Mouse (Mus musculus) ES-Bruce4 (cell line): ENCODE measurements around the gene Cavin1. TPM values are rescaled to one million over a fixed set of nuclear protein-coding genes. Genes with fewer than 3 reads are reported as not detected.

ENCODE experiments used
- H3K27ac ChIP-seq: 2 replicates; pipeline ENCODE4 v1.5.1; 2012; ENCODE audit warnings: low read length, inconsistent platforms; ENCODE audit not compliant: insufficient read depth
- H3K27me3 ChIP-seq: 2 replicates; pipeline ENCODE4 v1.6.1; 2012; ENCODE audit warnings: mild to moderate bottlenecking, low read length, inconsistent platforms; ENCODE audit not compliant: control insufficient read depth, poor library complexity, insufficient read depth, severe bottlenecking
- H3K36me3 ChIP-seq: 2 replicates; pipeline ENCODE4 v1.6.1; 2012; ENCODE audit warnings: inconsistent platforms, mild to moderate bottlenecking, low read length, moderate library complexity; ENCODE audit not compliant: control insufficient read depth, poor library complexity, insufficient read depth, severe bottlenecking
- H3K4me1 ChIP-seq: one replicate; pipeline ENCODE4 v1.8.1; 2011; ENCODE audit warnings: low read length; ENCODE audit not compliant: control insufficient read depth, insufficient read depth
- H3K4me3 ChIP-seq: 2 replicates; pipeline ENCODE4 v1.5.1; 2011; ENCODE audit warnings: low read depth, mild to moderate bottlenecking, low read length
- H3K9ac ChIP-seq: 2 replicates; pipeline ENCODE4 v1.6.1; 2012; ENCODE audit warnings: low read depth, mild to moderate bottlenecking, inconsistent platforms; ENCODE audit not compliant: poor library complexity, severe bottlenecking
- H3K9me3 ChIP-seq: replicated peaks from 2 replicates; pipeline ENCODE4 v1.6.1; 2012; ENCODE audit warnings: mild to moderate bottlenecking, low read length, inconsistent platforms; ENCODE audit not compliant: control insufficient read depth, poor library complexity, insufficient read depth, severe bottlenecking
- CTCF ChIP-seq: IDR thresholded peaks from one replicate; pipeline ENCODE4 v1.8.1; 2011; ENCODE audit warnings: low read depth, low read length
- EP300 ChIP-seq: IDR thresholded peaks from 2 replicates; pipeline ENCODE4 v1.6.1; 2011; ENCODE audit warnings: low read depth, low read length; ENCODE audit not compliant: insufficient read depth
- POLR2A ChIP-seq: IDR thresholded peaks from one replicate; pipeline ENCODE4 v1.8.1; 2011; ENCODE audit warnings: low read length; ENCODE audit not compliant: insufficient read depth
- polyA plus RNA-seq: library from polyadenylated mRNA; stranded (reverse); fragments of >200 nt; gene quantifications from 2 replicates; pipeline ENCODE4 v1.2.4, GENCODE M21; 2011; ENCODE audit warnings: low read depth; ENCODE audit not compliant: missing spikeins, insufficient read depth, insufficient read length

Cavin1 gene
- polyA plus RNA-seq, 1 experiment: 78.5 TPM

DNA sequence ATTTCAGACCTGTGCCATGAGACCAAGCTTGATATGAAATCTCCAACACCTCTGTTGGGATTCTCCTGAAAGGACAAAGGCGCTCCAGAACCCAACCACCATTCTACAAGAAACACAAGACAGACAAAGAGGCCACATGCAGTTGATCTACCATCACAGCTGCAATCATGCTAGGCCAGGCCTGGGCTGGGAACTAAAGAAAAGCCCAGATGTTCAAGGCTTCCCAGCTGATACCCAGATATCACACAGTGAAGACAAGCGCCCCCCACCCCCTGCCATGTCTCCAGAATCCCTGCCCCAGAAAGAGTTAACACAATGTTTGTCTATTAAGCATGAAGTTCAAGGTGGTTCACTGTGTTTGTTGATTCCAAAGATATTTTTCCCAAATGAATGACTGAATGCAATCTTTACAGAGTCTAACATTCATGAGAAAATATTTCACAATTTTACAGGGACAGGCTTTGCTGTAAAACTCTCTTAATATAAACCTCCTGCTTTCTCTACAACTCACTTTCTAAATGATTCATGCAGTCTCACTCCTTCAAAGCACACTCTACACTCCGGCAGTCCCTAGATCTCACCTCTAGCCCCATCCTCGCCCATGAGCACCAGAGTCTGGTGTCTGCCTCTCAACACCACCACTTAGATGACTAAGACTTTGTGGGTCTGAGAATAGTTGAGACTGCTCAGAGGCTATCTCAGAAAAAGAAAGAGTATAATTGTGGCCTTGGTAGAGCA, 49.6 kb downstream of the Cavin1 start:
- no peaks in the 10 kb centered on the region for H3K27me3 ChIP-seq
- no peaks in the 10 kb centered on the region for H3K4me1 ChIP-seq
- no peak overlapping the region for H3K9ac ChIP-seq
- TF ChIP-seq POLR2A: no peak
- TF ChIP-seq EP300: no peak
- no peak for TF ChIP-seq CTCF
- H3K27ac ChIP-seq: no peak overlapping the region
- H3K4me3 ChIP-seq: no peak overlapping the region
- no peaks in the 10 kb centered on the region for H3K9me3 ChIP-seq
- H3K36me3 ChIP-seq: no peaks in the 10 kb centered on the region

DNA sequence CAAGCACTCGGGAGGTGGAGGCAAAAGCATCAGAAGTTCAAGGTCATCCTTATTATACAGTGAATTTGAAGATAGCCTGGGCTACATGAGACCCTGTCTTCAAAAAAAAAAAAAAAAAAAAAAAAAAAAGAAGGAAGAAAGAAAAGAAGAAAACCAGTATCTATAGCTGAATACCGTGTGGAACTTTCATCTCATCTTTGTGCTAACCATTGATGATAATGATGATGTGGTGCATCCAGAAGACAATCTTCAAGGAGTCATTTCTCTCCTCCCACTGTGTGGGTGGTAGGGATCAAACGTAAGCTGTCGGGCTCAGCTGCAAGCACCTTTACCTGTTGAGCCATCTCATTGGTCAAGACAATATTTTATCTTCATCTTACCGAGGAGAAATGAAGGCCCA, 52.7 kb downstream of the Cavin1 start:
- Histone ChIP-seq H3K4me3 (no peak overlapping the region), H3K9me3 (no peaks in the 10 kb centered on the region), H3K27me3 (no peaks in the 10 kb centered on the region), H3K9ac (no peak overlapping the region), H3K4me1 (no peaks in the 10 kb centered on the region), H3K27ac (no peak overlapping the region), H3K36me3 (no peaks in the 10 kb centered on the region; the same call in 1 of the 2 replicates)
- TF ChIP-seq EP300 (no peak), POLR2A (no peak), CTCF (no peak)

DNA sequence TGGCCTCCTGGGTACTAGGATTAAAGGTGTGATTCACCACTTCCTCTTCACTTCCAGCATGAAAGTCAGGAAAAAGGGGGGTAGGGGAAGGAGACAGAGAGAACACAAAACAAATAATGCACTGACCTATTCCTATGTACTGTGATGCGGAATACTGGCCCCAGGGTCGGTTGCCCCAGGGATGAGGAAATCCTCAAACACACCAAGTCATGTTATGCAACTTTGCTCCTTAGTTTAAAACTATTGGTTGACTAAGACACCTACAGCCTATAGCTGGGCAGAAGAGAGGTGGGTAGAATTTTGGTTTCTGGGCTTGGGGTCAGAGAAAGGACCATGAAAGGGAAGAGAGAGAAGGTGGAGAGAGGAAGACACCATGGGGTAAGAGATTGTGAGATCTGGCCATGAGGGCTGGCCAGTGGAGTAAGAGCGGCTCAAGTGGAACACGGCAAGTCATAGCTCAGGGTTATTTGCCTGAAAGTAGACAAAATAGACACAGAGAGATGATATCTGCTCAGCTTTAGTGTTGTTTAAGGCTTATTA, 54.2 kb downstream of the Cavin1 start:
- Histone ChIP-seq H3K4me3 (no peak overlapping the region), H3K9me3 (no peaks in the 10 kb centered on the region), H3K27me3 (no peaks in the 10 kb centered on the region), H3K27ac (no peak overlapping the region), H3K36me3 (no peaks in the 10 kb centered on the region; the same call in 1 of the 2 replicates), H3K9ac (no peak overlapping the region), H3K4me1 (no peaks in the 10 kb centered on the region)
- TF ChIP-seq POLR2A (no peak), EP300 (no peak), CTCF (no peak)

DNA sequence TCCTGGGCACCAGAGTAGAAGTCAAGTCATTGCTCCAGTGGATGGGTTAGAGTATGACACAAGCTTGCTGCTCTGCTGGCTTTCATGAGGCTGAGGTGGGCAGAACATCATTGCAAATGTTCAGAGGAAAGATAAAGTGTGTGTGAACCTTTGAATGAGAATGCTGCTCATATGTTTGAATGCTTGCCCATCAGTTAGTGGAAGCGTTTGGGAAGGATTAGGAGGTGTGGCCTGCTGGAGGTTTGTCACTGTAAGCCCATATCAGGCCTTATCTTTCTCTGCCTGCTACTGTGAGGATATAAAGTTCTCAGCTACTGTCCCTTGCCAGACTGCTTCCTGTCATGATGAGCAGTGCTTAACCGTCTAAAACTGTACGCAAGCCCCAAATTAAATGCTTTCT, 55.6 kb downstream of the Cavin1 start:
- TF ChIP-seq CTCF: no peak
- TF ChIP-seq POLR2A: no peak
- no peak for TF ChIP-seq EP300
- H3K27ac ChIP-seq: no peak overlapping the region
- H3K4me1 ChIP-seq: no peaks in the 10 kb centered on the region
- no peak overlapping the region for H3K9ac ChIP-seq
- H3K36me3 ChIP-seq: peaks cover 6% of the 10 kb centered on the region
- H3K4me3 ChIP-seq: no peak overlapping the region
- no peaks in the 10 kb centered on the region for H3K9me3 ChIP-seq
- no peaks in the 10 kb centered on the region for H3K27me3 ChIP-seq

DNA sequence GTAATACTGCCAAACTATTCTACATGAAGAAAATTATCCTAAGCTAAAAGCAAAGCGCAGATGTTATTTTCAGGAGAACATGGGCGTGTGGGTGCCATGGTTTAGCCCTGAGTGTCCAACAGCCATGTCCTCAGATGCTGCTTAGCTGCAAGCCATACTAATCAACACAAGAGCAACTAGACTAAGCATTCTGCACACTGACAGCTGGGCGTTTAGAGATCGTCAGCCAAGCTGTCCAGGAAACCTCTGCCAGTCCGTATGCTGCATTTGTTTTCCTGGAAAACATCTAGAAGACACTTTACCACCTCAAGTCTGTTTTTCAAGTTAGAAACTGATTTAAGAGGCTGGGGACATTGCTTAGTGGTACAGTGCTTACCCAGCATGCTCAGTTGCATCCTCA, 56.3 kb downstream of the Cavin1 start:
- no peaks in the 10 kb centered on the region for H3K4me1 ChIP-seq
- H3K9me3 ChIP-seq: no peaks in the 10 kb centered on the region
- H3K4me3 ChIP-seq: no peak overlapping the region
- H3K36me3 ChIP-seq: peaks cover 6% of the 10 kb centered on the region
- H3K27ac ChIP-seq: no peak overlapping the region
- no peak for TF ChIP-seq CTCF
- TF ChIP-seq EP300: no peak
- no peak for TF ChIP-seq POLR2A
- H3K27me3 ChIP-seq: no peaks in the 10 kb centered on the region
- no peak overlapping the region for H3K9ac ChIP-seq
